Mouse (Mus musculus): ENCODE measurements around the gene Lyrm4. TPM values are rescaled to one million over a fixed set of nuclear protein-coding genes. Genes with fewer than 3 reads are reported as not detected.
A peak's percentile ranks its signal among the peaks of the same experiment; 100 is the strongest.

Lyrm4 gene
- total RNA-seq, 2 experiments from 2014 or later, result 20.7 to 21.6 TPM

GRCm38 (mm10) chr13:35947354-35948000 lies 169.8 kb downstream of the Lyrm4 start:
- TF ChIP-seq CTCF (IDR thresholded peaks at IDR 0.05), result peak; percentile 97
- intact Hi-C loops (cut with DNase I), result loop anchor here (1.0 to 10.0 kb wide), 4 partner anchors 160 to 1033 kb away; no protein-coding TSS in a partner anchor
- Histone ChIP-seq H3K4me3 (no peak overlapping the region), H3K27ac (no peak overlapping the region)
- peak; percentile 71 to 78 for DNase-seq (ENCODE audit: extremely low spot score in 1 of 2, low spot score in 2 of 2)

DNA sequence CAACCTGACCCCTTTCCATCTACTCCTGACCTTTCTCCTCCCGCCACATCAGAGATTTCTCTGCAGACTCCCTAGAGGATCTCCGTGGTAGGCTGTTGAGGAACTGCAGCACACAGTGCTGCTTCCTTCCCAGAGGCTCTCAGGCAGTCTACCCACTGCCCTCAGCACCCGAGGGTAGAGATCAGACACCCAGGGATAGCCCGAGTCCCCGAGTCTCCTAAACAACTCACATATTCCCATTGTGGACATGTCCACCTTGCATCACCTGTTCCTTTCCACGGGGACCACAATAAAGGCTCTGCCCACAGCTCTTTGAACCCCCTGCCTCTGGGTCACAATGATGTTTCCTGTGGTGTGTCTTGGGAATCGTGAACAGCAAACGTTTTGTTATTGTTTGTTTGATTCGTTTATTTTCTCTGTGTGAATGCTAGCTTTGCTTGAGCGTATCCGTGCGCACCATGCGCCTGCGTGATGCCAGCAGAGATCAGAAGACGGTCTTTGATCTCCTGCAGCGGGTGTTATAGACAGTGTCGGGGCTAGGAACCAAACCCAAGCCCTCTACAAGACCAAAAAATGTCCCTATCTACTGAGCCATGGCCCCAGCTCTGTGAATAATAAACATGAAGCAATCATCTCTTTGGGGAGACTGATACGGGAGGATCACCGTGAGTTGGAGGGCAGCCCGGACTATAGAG lies 170.5 kb downstream of the Lyrm4 start:
- no peak overlapping the region for H3K4me3 ChIP-seq
- H3K27ac ChIP-seq, result no peak overlapping the region
- TF ChIP-seq CTCF (IDR thresholded peaks at IDR 0.05), result no peak
- no peak for DNase-seq (ENCODE audit: extremely low spot score in 1 of 2, low spot score in 2 of 2)
- intact Hi-C loops (cut with DNase I), result loop anchor here (1.0 to 10.0 kb wide), 5 partner anchors 61 to 1032 kb away; no protein-coding TSS in a partner anchor

GRCm38 (mm10) chr13:35940934-35941333 lies 176.4 kb downstream of the Lyrm4 start:
- DNase-seq (ENCODE audit: extremely low spot score in 1 of 2, low spot score in 2 of 2), result no peak
- intact Hi-C loops (cut with DNase I), result loop anchor here (10.0 kb wide), 1 partner anchor 1026 kb away; no protein-coding TSS in a partner anchor
- TF ChIP-seq CTCF (IDR thresholded peaks at IDR 0.05), result no peak

DNA sequence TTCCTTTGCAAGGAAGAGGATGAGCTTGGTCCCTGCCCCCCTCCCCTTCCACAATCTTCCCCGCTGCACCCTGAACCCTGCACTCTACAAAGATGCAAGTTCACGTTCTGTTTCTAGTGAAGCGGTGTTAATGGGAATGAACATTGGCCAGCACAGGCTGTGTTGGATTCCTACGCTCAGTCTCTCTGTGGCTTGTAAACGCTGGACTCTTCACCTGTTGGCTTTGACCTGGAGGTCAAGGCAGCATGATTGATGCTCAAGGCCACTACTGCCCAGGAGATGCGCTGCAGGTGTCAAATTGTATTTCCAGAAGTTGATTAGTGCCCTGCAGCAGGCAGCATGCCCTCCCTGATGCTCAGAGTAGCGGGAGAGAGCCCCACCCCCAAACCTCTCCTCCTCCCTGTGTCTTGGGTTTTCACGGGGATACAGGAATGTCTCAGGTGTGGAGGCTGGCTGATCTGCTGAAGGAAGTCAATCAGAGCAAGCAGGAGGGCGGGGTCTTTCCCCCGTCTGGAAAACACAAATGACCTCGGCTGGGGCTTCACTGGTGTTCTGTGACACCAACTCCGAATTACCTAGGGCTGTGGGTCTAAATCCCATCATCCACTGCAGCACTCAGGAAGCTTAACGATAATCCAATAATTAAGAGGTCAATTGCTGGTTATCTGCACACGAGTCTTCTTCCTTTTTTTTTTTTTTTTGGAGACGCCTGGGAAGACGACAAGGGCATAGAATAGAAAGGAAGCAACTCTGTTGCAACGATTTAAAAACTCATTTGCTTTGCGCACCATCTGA lies 177.3 kb downstream of the Lyrm4 start:
- Histone ChIP-seq H3K27ac (no peak overlapping the region), H3K4me3 (no peak overlapping the region)
- no peak for TF ChIP-seq CTCF (IDR thresholded peaks at IDR 0.05)
- DNase-seq (ENCODE audit: extremely low spot score in 1 of 2, low spot score in 2 of 2), result no peak
- intact Hi-C loops (cut with DNase I), result loop anchor here (10.0 kb wide), 1 partner anchor 1025 kb away; no protein-coding TSS in a partner anchor

More at GRCm38 (mm10) chr13:35940934-35941333, 176.4 kb downstream of the Lyrm4 start:
- Histone ChIP-seq H3K4me3 (no peak overlapping the region), H3K27ac (no peak overlapping the region)

DNA sequence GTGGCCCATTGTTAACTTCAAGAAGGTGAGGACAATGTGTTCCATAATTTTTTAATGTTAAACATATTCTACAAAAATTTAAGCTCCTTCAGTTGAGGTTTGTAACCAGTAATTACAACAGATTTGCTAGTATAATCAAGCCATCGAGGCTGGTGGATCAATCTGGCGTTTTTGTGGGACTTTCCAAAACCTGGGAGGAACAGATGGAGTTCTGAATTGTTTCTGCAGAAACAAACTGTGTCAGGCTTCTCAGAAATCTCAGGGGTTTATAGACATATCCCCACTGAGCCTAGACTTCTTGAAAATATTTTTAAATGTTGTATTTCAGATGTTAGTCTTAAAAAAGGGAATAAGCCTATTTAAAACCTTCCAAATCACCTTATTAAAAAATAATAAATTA lies 179.3 kb downstream of the Lyrm4 start:
- DNase-seq (ENCODE audit: extremely low spot score in 1 of 2, low spot score in 2 of 2), result no peak
- no peak for TF ChIP-seq CTCF (IDR thresholded peaks at IDR 0.05)
- H3K27ac ChIP-seq, result no peak overlapping the region
- no peak overlapping the region for H3K4me3 ChIP-seq
- intact Hi-C loops (cut with DNase I), result no loop called here

Other genes starting within 250 kb of the Lyrm4 start
- gene Rpp40, start 211.2 kb downstream of the Lyrm4 start, total RNA-seq (2021), result 1 to 10 TPM; 5.5 to 5.8 TPM
- gene Ppp1r3g, start 158.7 kb downstream of the Lyrm4 start, total RNA-seq (2021), result 10 to 100 TPM; 17.0 to 19.0 TPM
- 10 to 100 TPM; 34.4 to 40.7 TPM for gene Fars2, start 114 bp downstream of the Lyrm4 start, total RNA-seq (2021)